Mouse (Mus musculus) G1E (cell line): ENCODE measurements at regions not wholly inside any gene's neighbourhood (a gene's known extent, or its start where the extent isn't known, plus 50 kb on each side); places are given as distances from the start of the nearest gene placed in this dataset.

Source experiments
- CTCF ChIP-seq: IDR thresholded peaks from 2 replicates; pipeline ENCODE4 v1.5.1; 2012; ENCODE audit warnings: low read depth, low read length, inconsistent platforms, mixed read lengths
- POLR2AphosphoS5 ChIP-seq: IDR thresholded peaks from 2 replicates; pipeline ENCODE4 v1.6.1; 2012; ENCODE audit warnings: low read depth, low read length, inconsistent platforms; ENCODE audit not compliant: insufficient replicate concordance
- TAL1 ChIP-seq: conservative IDR thresholded peaks from 2 replicates; pipeline ENCODE4 v1.6.1; 2012; ENCODE audit warnings: low read depth, low read length, inconsistent platforms, mixed read lengths

DNA sequence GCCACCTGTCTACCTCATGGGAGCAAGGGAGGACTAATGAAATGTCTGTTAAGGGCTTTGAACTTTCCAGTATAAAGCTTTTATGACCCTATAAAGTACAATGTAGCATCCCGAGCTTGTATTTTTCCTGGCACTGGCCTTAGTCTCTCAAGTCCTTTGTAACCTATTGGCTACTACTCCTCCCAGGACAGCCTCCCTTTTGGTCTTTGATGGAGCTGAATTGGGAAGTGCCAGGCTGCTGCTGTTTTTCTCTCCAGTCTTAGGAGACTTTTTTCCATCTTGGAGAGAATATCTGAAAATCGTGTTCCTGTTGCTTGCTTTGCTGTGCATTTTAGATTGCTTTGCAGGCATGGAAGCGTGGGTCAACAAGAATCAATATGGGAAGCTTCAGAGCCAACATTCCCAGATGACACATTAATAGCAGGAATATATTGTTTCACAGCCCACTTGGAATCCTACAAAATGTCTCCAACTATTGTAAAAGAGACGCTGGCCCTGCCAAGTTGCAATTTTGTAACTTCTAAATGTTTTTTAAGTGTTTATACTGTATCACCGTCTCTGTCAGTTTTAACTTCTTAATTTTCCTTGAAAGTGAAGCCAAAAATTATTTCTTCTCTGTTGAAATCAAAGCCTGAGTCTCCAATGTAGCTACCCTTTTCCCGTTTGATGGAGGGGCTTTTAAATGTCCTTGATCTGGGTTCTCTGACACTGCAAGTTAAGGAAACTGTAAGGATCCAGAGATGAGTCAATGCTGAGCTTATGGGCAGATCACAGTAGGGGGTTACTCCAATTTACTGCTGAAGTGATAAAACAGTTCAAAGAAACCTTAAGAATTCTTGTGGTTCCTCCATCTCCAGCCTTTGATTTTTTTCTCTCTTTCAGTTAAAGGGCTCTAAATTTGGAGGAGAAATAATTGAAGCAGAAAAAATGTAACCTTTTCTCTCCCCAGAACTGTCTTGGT, 603.3 kb downstream of the Ptprc start:
- TF ChIP-seq TAL1 (no peak), CTCF (no peak), POLR2AphosphoS5 (no peak)
